Mouse (Mus musculus) ovary, postnatal 36 days (tissue): Measurements from ENCODE around the gene Bclaf3.
A peak's percentile ranks its signal among the peaks of the same experiment; 100 is the strongest.
"Not testable (repeated sequence)": the region's sequence is repeated elsewhere in the genome, so short reads cannot be mapped to it uniquely, and the experiment has no call there.

ENCODE experiments used
- DNase-seq: peaks from one replicate; pipeline ENCODE4 v3.0.0; 2022; ENCODE audit warnings: low spot score, mixed read lengths

The Bclaf3 gene

DNA sequence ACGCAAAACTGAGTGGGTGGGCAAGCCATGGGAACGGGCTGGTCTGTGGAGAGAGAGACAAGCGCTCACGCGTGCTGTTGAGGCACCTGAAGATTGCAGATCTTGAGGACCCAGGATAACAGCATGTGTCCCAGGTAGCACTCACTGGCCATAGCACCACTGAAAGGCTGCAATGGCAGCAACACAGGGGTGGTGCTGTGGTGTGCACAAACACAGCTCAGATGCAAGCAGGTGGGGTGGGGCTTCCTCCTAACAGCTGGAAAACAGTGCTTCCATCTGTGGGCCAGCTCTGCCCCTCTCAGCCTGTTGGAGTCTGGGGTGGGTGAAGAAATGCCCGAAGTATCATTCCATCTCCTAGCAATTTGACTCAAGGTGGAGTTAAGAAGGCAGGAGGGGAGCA, at the start of gene Bclaf3:
Gene Bclaf3, plus strand, starts transcription at position 301 of the 400 bp plus-strand sequence.
- DNase-seq, result no peak

DNA sequence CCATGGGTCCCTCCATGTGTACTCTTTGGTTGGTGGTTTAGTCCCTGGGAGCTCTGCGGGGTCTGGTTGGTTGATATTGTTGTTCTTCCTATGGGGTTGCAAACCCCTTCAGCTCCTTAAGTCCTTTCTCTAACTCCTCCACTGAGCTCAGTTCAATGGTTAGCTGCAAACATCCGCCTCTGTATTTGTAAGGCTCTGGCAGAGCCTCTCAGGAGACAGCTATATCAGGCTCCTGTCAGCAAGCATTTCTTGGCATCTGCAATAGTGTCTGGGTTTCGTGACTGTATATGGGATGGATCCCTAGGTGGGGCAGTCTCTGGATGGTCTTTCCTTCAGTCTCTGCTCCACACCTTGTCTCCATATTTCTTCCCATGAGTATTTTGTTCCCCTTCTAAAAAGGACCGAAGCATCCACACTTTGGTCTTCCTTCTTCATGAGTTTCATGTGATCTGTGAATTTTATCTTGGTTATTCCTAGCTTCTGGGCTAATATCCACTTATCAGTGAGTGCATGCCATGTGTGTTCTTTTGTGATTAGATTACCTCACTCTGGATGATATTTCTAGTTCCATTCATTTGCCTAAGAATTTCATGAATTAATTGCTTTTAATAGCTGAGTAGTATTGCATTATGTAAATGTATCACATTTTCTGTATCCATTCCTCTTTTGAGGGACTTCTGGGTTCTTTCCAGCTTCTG, 48.1 kb upstream of the Bclaf3 start:
- DNase-seq, result not testable (repeated sequence)

DNA sequence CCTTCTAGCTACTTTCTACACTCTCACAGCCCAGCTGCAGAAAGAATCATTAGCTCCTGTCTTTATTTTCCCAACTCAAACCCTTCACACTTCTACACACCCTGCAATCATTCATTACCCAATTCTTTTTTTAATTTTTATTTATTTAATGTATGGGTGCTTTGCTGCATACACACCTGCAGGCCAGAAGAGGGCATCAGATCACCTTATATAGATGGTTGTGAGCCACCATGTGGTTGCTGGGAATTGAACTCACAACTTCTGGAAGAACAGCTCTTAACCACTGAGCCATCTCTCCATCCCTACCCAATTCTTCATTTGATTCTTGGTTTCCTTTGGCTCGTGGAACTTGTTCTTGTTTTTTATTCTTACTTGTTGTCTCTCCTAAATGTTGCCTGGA, 42.2 kb upstream of the Bclaf3 start:
- no peak for DNase-seq

DNA sequence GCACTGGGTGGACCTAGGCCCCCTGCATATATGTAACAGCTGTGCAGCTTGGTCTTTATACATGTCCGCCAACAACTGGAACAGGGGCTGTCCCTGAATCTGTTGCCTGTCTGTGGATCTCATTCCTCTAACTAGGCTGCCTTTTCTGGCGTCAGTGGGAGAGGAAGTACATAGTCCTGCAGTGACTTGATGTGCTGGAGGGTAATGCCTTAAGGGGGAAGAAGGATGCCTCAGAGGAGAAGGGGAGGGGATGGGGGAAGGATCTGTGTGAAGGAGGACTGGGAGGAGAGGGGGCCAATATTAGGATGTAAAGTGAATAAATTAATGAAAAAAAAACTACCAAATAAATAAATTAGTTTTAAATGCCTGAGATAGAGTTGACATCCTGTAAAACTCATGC, 23.3 kb upstream of the Bclaf3 start:
- no peak for DNase-seq

DNA sequence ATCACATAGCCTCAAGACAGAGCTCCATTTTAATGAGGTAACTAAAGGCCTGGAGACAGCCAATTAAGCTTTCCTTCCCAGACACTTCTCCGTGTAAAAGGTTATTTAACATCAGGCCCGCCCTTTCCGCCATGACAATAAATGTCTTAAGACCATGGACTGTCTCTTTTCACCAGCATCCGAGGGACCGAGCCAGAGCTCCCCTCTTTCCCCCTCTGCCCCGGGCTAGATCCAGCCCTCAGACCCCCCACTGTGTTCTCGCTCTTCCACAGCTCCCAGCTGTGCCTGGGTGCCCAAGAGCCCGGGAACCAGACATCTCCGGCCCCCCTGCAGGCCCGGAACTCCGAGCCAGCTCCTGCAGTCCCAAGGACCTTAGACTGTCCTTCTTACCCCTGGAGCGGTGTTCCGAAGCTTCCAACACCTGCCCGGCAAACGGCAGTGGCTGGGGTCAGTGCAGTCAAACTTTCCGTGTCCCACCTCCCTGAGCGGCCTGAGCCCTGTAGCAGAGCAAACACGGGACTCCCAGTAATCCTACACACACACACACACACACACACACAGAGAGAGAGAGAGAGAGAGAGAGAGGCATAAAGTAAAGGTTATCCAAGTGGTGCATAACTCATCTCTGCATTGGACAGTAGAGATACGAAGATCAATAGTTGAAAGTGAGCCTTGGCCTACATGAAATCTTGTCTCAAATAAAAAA, 18.0 kb upstream of the Bclaf3 start:
- DNase-seq, result no peak

DNA sequence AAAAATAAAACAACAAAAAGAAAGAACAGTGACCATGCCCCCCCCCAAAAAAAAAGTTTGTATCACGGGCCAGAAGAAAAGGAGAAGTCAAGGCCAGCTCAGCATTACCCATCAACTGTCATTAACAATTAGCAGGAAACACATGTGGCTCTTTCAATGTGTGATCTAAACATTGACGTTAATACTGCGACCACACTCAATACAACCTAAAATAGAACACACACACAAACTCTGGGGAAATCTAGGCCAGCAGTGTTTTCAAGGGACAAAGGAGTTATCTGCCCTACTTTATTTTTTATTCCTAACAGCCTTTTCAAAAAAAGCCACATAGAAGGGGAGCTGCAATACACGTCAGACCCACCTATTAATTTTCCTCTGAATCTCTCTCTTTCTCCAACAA, 17.4 kb upstream of the Bclaf3 start:
- DNase-seq, result no peak

DNA sequence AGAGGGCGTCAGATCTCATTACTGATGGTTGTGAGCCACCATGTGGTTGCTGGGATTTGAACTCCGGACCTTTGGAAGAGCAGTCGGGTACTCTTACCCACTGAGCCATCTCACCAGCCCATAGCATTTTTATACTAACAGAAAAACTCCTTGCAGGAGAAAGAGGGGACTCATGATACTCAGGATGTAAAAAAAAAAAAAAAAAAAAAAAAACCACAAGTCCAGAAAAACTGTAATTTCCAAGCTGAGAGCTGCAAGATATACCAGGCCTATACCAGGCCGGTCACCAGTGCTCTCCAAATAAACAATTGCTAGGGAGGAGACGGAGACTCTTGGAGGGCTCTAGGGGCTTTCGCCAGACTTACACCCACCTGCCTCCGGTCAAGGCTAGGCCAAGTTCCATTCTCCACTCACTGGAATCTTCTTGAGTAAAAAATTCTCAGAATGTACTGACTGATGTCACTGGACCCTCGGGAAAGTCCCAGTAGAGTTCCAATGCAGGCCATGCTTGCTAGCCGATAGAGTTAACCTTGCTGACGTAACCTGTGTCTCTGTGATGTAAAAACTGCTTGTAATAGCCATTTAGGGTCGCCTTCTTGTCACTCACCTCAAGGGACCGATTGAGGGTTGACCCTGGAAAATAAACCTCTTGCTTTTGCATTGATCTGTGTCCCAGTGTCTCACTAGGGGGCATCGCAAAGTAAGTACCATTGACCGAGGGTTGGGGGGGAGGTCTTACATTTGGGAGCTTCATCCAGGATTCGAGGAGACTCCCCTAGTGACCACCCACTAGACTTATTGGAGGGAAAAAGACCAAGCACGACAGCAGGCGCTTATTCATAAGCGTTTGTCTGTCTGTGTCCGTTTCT, 16.4 kb upstream of the Bclaf3 start:
- no peak for DNase-seq

DNA sequence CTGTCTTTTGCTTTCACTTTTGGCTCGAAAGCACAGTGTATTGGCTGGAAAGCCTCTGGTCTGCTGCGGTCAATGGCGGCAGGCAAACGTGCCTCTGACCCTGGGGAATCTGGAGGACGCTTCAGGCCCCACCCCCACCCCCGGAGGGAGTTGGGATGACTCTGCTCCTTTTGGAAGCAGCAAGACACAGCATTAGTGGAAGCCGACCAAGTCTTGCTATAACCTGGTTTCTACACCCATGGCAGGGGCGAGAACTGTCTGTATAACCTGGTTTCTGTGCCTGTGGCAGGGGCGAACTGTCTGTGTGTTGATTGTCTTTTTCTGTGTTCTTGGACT, 15.8 kb upstream of the Bclaf3 start:
- DNase-seq, result no peak

DNA sequence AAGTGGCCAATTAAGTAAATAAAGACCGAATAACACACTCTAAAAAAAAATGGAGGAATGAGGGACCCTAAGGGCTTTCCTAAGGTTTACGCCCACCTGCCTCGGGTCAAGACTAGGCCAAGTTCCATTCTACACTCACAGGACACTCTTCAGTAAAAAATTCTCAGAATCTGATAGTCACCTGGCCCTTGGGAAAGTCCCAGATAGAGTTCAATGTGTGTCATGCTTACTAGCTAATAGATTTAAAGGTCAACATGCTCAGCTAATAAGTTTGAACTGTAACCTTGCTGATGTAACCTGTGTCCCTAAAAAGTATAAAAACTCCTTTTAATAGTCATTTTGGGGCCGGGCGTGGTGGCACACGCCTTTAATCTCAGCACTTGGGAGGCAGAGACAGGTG, 10.9 kb upstream of the Bclaf3 start:
- no peak for DNase-seq

DNA sequence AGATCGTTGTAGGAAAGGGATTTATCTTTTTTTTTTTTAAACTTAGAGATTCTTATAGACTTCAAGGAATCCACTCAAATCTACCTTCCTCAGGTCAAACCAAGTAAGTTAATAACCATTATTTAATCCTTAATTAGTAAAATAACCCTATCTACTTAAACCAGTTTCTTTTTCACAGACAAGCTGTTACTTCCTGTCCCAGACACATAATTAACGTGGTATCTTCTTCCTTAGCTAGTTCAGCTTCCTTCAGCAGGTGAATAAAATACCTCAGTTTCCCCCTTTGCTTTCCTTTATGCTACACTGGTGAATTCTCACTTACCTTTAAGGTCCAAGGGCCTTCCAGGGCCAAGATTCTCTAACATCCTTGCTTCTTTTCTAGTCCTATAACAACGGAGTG, 4.7 kb upstream of the Bclaf3 start:
- no peak for DNase-seq

DNA sequence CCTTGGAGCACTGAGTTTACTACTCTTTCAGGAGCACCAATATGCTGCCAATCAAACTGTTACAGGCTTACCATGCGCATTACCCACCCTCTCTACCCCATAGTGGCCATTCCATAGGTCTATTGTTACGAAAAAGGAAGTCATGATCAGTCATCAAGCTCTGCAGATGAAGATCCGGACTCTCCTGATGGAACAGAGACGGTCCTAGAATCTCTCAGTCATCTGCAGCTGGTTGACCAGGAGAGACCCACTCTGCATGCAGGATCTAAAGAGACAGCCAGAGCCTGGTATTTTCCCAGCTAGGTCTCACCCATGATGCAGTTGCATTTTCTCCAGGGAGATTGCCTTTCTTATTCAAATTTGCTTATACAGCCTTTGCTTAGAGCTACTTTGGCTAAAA, 3.8 kb upstream of the Bclaf3 start:
- DNase-seq, result no peak

DNA sequence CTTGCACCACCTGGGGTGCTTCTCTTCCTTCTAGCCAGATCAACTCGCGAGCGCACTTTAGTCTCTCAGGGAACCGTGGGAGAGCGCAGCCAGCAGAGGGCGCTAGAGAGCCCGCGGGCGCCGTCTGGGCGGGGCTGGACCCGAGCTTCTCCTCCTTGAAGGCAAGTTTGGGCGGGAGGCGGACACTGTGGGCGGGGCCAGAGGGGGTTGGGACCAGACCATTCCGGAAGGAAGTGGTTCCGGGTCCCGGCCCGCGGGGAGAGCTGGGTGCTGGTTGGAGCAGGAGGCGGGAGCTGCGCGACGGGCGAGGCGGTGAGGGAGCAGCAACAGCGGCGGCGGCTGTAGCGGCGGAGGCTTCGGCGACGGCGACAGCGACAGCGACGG, 5.9 kb downstream of the Bclaf3 start:
- DNase-seq, result peak; percentile 95

DNA sequence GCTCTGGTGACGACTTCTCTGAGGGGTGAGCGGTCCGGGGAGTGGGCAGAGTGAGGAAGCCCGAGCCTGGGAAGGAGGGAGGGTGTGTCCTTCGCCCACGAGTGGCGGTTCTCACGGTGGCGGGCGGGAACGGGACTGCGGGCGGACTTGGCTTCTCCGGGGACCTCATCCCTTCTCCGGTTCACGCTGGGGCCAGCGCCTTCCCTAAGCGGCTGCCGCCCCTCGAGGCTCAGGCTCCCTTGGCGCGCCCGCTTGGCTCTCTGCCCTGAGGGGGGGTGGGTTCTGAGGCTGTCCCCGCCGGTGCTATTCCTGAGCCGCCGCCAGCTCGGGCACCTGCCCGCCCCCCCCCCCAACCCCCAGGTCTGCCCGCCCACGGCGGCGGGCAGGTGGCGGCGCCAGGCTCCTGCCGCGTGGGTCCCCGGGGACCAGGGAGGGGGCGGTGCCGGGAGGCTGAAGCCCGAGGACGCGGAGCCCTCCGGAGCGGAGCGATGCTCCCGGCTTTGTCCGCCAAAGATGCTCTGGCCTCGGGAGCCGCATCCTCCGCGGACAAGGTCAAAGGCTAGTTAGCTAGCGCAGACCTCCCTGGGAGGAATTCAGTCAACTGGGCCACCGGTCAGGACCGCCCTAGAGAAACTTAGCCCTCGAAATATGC, 6.4 kb downstream of the Bclaf3 start:
- peak; percentile 30 for DNase-seq

DNA sequence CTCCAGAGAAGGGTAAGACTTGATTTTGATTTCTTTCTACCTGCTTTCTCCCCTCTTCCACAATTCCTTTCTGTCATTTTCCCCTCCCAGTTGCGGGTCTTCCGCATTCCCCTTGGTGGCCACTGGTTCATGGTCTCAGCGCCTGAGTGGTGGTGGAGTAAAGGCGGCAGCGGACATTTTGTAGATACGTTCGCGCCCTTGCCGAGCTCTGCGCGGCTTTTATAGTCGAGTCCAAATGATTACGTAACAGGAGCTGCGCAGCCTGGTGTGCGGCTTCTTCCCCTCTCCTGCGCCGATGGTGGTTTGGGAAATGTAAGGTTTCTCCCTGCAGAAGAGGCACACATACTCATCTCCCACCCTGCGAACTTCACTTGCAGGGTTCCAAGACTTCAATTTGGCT, 15.4 kb downstream of the Bclaf3 start:
- DNase-seq, result no peak

DNA sequence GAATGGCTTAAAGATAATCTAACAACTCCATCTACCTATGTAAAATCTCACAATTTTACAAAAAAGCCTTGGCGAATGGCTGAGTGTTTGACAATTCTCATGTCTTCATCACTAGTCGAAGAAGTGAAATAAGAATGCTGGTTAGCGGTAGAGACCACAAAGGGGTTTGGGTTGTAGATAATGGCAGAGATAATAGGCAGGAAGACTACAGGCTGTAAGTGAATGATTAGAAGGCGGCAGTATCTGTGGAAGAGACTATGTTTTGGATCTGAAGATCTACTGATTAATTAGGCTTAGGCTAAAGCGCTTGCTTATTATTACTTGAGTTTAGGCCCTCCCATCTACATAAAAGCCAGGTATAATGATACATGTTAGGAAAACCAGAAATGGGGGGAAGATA, 20.6 kb downstream of the Bclaf3 start:
- DNase-seq, result no peak

DNA sequence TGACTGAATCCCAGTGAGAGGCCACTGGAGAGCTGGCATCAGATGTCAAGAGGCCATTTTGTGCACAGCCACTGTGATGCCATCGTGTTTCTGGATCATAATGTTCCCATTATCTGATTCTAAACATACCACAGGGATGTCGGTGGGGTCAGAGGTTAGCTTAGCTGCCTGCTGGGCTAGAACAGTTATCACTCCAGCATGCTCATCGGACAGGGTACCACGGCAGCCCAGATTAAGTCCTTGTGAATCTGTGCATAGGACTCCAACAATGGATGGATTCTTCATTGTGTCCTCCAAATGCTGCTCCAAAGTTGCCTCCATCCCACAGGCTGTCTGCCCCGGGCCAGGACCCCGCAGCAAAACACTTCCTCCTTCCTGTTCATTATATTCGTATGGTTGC, 58.2 kb downstream of the Bclaf3 start:
- DNase-seq, result not testable (repeated sequence)

DNA sequence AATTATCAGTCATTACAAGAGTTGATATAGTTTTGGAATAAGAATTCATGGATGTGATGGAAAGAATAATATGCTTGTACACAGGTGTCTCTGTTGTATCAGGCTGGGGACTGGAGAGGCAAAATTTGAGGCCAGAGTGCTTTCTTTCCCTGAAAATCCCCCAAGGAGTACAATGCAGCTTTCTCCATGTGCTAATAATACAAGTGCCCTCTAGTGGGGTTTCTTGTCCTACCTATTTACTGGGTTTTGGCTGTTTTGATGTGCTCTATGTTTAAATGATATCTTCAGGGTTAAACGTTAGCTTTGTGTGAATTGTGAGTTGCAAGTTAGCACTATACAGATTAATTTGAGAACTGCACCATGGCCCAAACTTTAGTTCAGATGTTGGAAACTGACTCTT, 65.1 kb downstream of the Bclaf3 start:
- DNase-seq, result no peak

DNA sequence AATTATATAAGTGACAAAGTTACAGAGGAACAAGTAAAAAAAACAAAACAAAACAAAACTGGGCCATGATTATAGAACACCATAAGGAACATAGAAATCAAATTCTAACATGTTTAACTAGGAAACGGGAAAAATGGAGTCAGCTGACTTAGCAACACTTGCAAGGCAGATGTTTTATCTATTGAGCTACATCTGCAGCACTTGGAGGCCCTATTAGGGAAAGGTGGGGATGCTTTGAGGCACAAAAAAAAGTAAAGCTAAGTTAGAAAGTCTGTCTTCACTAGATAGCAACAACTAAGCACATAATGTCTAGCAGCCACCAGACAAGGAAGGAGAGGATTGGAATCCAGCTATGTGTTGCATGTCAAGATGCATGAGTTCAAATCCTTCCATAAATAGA, 71.0 kb downstream of the Bclaf3 start:
- no peak for DNase-seq

DNA sequence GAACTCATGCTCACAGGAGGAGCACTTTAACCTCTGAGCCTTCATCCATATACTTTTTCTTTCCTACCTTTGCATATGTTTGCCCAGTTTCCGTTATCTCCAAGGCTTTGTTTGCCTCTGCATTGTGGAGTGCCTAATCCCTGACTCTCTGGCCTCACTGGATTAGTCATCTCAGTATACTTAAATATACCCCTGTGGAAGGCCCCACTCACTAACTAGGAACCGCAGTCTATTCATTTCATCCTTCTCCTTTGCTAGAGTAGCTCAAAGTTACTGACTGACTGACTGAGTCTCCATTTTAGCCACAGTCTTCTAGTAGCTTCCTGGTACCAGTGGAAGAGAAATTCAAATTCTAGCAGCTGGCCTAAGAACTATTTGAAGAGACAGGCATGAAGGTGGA, 78.3 kb downstream of the Bclaf3 start:
- DNase-seq, result no peak

DNA sequence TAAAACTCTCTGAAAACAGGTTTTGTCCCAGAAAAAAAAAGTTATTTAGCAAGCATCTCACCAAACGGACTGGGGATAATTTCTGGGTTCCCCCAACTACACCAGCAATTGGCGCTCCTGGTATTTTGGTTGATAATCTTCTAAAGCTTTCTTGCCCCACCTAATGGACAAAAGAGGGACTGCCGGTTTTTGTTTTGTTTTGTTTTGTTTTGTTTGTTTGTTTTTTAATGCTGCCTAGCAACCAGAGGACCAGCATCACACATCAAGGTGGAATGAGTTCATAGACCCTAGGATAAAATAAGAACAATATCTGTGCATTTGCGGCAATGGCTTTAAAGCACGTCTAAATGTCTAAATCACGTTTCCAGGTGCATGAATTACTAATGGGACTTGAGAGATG, 80.4 kb downstream of the Bclaf3 start:
- no peak for DNase-seq

DNA sequence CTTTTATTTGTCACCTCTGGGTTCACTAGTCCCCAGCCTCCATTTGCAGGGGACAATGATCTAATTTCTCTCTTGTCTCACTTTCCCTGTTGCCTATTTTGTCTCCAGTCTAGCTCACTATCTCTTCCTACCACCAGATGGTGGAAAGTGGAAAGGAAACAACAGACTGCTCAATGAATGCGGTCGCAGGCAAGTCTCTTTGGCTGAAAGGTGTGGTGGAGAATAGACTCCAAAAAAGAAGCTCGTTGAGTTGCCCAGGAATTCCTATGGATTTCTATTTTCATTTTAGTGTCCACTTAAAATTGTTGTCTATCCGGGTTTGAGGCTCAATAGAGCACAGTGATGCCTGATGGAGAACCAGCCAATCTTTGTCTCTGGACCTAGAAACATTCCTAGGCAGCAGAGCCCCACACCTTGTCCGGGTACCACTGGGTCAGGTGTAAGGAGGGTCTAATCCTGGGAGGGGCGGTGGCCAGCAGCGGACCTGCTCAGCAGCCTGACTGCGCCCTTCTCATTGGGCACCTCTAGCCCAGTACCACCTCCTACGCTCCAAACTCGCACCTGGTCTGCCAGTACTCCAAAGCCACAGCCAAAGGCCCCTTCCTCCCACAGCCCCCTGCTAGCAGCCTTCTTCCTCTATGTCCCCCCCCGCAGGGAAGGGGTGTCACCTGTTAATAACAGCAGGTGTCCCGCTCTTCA, 99.9 kb downstream of the Bclaf3 start:
- peak; percentile 11 for DNase-seq
